Mouse (Mus musculus) gastrocnemius, postnatal 4 days (tissue): ENCODE measurements around the gene Lgals3bp. TPM values are rescaled to one million over a fixed set of nuclear protein-coding genes. Genes with fewer than 3 reads are reported as not detected.

Experiments
- DNase-seq, 2 experiments: peaks; one replicate each; pipeline ENCODE4 v3.0.0; 2021 to 2022; ENCODE audit warnings: low spot score in 2 of 2, mixed read lengths in 2 of 2
- long read RNA-seq, 2 experiments: library from polyadenylated mRNA; stranded (forward); transcript quantifications; one replicate each; pipeline ENCODE4 v2.0.0; 2021
- total RNA-seq, 2 experiments: library from RNA; stranded (reverse); gene quantifications; 2 replicates each; pipeline ENCODE4 v1.2.3; 2021

The Lgals3bp gene
- 10 to 100 TPM; 16.3 to 19.6 TPM for total RNA-seq
- long read RNA-seq, experiment 1, transcript Lgals3bp-201 (6 exons, 2,330 nt), result major isoform, 12 of 15 reads
- long read RNA-seq, experiment 1, partial matches to known transcripts, result 2 of 15 reads
- long read RNA-seq, experiment 1, other reads (novel, unspliced or antisense), result 1 of 15 reads
- long read RNA-seq, experiment 2, transcript Lgals3bp-201 (6 exons, 2,330 nt), result major isoform, 9 of 11 reads
- long read RNA-seq, experiment 2, partial matches to known transcripts, result 0 of 11 reads
- long read RNA-seq, experiment 2, other reads (novel, unspliced or antisense), result 2 of 11 reads

GRCm38 (mm10) chr11:118401760-118402280 lies at the start of gene Lgals3bp:
TSS of gene Lgals3bp (minus strand) at chr11:118402092.
- DNase-seq, result peak in 1 of 2 experiments; percentile 16

- no peak for DNase-seq
These were observed 49.3 kb upstream of the Lgals3bp start for GRCm38 (mm10) chr11:118451211-118451610.

- DNase-seq, result peak; percentile 58 to 82
These were observed 46.5 kb upstream of the Lgals3bp start for GRCm38 (mm10) chr11:118448385-118448784.

GRCm38 (mm10) chr11:118447346-118447745 lies 45.5 kb upstream of the Lgals3bp start:
- DNase-seq, result no peak

GRCm38 (mm10) chr11:118445843-118446242 lies 44.0 kb upstream of the Lgals3bp start:
- DNase-seq, result peak in 1 of 2 experiments; percentile 64

GRCm38 (mm10) chr11:118443201-118443970 lies 41.5 kb upstream of the Lgals3bp start:
- peak; percentile 78 to 81 for DNase-seq

GRCm38 (mm10) chr11:118442691-118443090 lies 40.8 kb upstream of the Lgals3bp start:
- DNase-seq, result no peak

GRCm38 (mm10) chr11:118438665-118439414 lies 36.9 kb upstream of the Lgals3bp start:
- DNase-seq, result no peak

GRCm38 (mm10) chr11:118436471-118436935 lies 34.6 kb upstream of the Lgals3bp start:
- no peak for DNase-seq

- DNase-seq, result no peak
These were observed 32.2 kb upstream of the Lgals3bp start for GRCm38 (mm10) chr11:118434093-118434492.

GRCm38 (mm10) chr11:118433398-118433868 lies 31.5 kb upstream of the Lgals3bp start:
- DNase-seq, result no peak

GRCm38 (mm10) chr11:118431100-118431948 lies 29.4 kb upstream of the Lgals3bp start:
- DNase-seq, result no peak

- no peak for DNase-seq
These were observed 28.5 kb upstream of the Lgals3bp start for GRCm38 (mm10) chr11:118430291-118430885.

- no peak for DNase-seq
These were observed 27.2 kb upstream of the Lgals3bp start for GRCm38 (mm10) chr11:118428944-118429709.

GRCm38 (mm10) chr11:118428460-118428868 lies 26.6 kb upstream of the Lgals3bp start:
- no peak for DNase-seq

GRCm38 (mm10) chr11:118427986-118428385 lies 26.1 kb upstream of the Lgals3bp start, which contains the start of gene C1qtnf1:
TSS of gene C1qtnf1 (plus strand) at chr11:118428203.
- peak in 1 of 2 experiments; percentile 58 for DNase-seq

GRCm38 (mm10) chr11:118427266-118427779 lies 25.4 kb upstream of the Lgals3bp start:
- no peak for DNase-seq

- no peak for DNase-seq
These were observed 24.9 kb upstream of the Lgals3bp start for GRCm38 (mm10) chr11:118426765-118427164.
